Mouse (Mus musculus) neutrophil, adult 59 days (primary cell): ENCODE data around the gene Fgf15. TPM values are rescaled to one million over a fixed set of nuclear protein-coding genes. Genes with fewer than 3 reads are reported as not detected.

Source experiments
- total RNA-seq, 2 experiments: library from RNA; stranded (reverse); gene quantifications; 1 replicate in 1 of 2; 2 replicates in 1 of 2; pipeline ENCODE4 v1.2.4; 2023

Gene Fgf15
- not detected for total RNA-seq

GRCm38 (mm10) chr7:144896294-144897218, at the start of gene Fgf15:
Gene Fgf15 (plus strand): TSS chr7:144896531.

GRCm38 (mm10) chr7:144847067-144847466, 49.3 kb upstream of the Fgf15 start, which contains the start of gene Fgf4:
Gene Fgf4 (plus strand): TSS chr7:144847367.

GRCm38 (mm10) chr7:144914948-144915750, 18.8 kb downstream of the Fgf15 start, which contains the start of gene LTO1:
Gene LTO1 (plus strand): TSS chr7:144915100.

DNA sequence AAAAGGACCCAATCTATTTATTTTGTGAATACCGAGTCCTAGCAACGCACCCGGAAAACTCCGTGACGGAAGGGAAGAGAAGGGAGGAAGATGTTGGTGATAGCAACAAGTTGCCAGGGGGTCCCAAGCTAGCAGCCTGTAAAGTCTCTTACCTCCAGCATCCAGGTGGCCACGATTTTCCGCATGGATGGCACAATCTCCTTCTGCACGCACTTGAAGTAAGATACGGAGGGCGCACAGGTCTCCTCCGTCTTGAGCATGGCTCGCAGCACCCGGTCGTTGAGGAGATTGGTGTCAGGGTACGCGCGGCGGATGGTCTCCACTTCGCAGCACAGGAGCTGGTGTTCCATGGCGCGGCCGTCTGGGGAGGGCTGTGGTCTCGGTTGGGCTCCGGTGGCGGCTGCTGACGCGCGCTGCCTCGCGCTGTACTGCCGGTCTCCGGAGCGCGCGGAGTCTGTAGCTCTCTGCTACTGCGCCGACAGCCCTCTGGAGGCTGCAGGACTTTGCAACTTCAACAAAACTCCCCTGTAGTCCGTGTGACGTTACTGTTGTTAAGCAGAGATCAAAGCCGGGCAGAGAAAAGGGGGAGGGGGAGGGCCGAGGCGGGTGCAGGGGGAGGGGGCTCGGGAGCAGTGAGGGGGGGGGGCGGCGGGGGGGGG, 43.1 kb downstream of the Fgf15 start, which contains the start of gene Ccnd1:
Gene Ccnd1 (minus strand): TSS at position 582 of the 659 bp plus-strand sequence.

Other genes starting within 250 kb of the Fgf15 start
- gene Ano1, start 144.6 kb upstream of the Fgf15 start, total RNA-seq = under 1 TPM in 1 of 2 experiments, not detected in 1; 0.13 TPM
- under 1 TPM; 0.22 to 0.62 TPM for gene Fgf3, start 58.4 kb upstream of the Fgf15 start, total RNA-seq
- gene Fgf4, start 49.2 kb upstream of the Fgf15 start, total RNA-seq = not detected
- gene LTO1, start 18.6 kb downstream of the Fgf15 start, total RNA-seq = 10 to 100 TPM; 26.6 to 31.2 TPM
- gene Ccnd1, start 43.4 kb downstream of the Fgf15 start, total RNA-seq = 1 to 10 TPM; 1.0 to 1.2 TPM